Mouse (Mus musculus): ENCODE data around the gene Fbxl13.

DNA sequence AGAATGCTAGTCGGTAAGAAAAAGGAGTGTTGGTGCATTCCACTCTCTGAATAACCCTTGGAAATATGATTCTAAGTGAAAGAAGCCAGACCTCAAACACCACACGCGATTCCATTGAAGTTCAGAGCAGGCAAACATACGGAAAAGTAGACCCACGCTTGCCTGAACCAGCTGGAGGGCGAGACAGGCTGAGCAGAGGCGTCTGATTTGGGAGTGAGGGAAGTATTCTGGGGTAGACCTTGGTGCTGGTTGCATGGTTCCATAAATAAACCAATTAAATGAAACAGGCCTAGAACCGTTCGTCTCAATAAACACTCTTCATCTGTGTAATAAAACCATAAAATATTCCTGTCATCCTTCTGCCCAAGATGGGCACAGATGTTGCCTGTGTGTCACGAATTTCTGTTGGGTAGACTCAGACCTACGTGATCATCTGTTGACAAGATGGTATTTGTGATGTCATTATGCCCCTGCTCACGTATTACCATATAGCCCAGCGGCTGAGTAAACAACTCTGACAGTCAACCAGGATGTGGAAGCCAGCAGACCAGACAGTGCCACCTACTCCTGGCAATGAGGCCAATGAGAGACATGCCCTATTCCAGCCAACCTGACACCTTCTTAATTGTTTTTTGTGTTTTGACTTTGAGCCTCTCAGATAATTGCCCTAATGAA is 142.4 kb downstream of the Fbxl13 start:
- TF ChIP-seq CTCF (IDR thresholded peaks at IDR 0.05 in 2 of 3, conservative IDR thresholded peaks at IDR 0.05 in 1 of 3; ENCODE audit: control insufficient read depth in 1 of 3, insufficient read depth in 1 of 3, low read depth in 2 of 3, low read length in 3 of 3, poor library complexity in 1 of 3, severe bottlenecking in 1 of 3) (no peak), NRF1 (IDR thresholded peaks at IDR 0.05; ENCODE audit: insufficient read depth, low read depth, low read length, poor library complexity, severe bottlenecking) (no peak), POLR2A (IDR thresholded peaks at IDR 0.05; ENCODE audit: control insufficient read depth in 1 of 2, insufficient read depth in 1 of 2, low read depth in 1 of 2, low read length in 2 of 2, poor library complexity in 1 of 2) (no peak)
